Mouse (Mus musculus) mouse trophoblast stem cell (cell line): ENCODE results near the gene Acta1.

ENCODE experiments used
- in situ Hi-C, 2 experiments: fragments of 300-500 bp; cut with MseI, MboI; formaldehyde crosslinking; loops; 2 replicates in 1 of 2; 3 replicates in 1 of 2; pipeline ENCODE4 v1.15.1; 2025

The Acta1 gene

DNA sequence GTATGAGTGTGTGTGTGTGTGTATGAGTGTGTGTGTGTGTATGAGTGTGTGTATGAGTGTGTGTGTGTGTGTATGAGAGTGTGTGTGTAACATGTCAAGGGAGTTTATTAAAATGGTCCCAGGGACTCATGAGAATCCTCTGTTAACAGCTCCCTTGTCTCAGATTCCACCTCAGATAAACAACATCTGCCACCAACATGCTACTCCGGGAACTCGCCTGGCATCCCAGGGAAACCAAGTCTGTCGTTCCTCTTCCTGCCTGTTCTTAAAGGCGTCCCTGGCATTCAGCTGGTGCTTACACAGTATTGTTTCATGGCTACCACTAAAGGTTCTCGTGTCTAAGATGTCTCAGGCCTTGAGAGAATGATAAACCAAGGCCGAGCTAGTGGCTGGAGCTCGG, 50.2 kb downstream of the Acta1 start:
- in situ Hi-C loops = no loop called here

DNA sequence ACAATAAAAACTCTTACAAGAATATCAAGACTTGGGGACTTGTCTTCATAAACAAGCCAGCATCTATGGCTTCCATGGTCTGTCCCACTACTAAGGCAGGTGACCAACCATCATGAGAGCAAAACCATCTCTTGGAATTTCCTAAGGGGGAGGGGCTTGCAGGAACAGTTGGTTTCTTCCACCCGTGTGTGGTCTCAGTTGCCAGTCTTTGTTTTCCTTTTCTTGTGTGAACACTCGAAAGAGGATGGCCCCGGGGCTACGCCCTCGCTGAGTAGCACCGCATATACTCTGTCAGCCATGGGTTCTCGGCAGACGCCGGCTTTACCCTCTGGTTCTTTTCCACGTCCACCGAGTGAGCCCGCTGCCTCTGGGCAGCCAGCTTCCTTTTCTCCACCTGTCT, 52.5 kb downstream of the Acta1 start:
- in situ Hi-C loops = no loop called here
